Mouse (Mus musculus) cerebellum, adult 11-12 months (tissue): Measurements from ENCODE around the gene Arid5a.

Experiments used
- DNase-seq: peaks from one replicate; pipeline ENCODE4 v3.0.0; 2022

Gene Arid5a

DNA sequence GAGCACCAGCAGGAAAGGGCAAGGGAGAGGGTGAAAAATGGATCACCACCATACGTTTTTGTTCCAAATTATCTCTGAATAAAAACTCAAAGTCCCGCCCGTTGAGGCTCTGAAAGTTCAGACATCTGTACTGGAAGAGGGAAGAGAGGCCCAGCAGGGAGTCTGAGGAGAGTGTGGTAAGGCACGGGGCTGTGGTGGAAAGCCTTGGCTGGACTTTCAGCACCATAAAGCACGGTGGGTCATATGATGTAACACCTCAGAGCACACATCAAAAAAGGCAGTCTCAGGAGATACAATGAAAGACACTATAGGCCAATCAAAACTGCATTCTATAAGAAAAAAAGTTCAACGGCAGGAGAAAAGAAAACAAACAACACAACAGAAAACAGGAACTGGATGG, 24.2 kb downstream of the Arid5a start:
- no peak for DNase-seq

DNA sequence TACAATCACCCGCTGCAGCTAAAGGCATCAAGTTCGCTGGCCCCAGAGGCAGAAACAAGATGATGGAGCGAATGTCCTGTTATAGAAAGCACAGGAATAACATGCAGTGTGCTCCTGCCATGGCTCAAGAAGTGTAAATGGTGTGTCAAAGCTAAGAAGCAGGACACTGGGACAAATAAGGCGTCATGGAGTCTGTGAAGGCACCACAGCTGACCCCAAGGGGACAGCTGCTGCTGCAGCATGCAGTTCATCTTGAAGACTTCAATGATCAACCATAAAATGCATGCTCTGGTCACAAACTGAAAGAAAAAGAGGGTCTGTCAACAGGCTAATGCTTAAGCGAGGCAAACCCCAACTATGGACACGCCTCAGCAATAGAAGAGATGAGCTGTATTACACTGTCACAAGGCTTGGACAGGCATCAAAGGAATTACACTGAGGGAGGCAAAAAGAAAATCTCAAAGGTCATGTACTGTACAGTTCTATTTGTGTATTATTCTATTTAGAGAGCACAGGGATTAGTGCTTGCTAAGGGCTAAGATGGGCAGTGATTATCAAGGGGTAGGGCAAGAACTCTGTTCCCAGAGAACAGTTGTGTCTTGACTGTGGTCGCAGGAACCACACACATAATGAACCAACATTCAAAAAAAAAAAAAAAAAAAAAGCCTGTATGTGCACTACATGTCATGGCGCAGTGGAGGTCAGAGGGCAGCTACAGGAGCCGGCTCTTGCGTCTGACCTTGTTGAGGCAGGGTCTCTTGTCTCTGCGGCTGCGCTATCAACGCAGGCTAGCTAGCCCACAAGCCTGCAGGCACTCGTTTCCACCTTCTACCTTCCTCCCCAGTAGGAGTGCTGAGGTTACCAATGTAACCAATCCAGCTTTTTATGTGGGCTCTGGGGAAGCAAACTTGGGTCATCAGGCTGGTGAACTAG, 25.7 kb downstream of the Arid5a start:
- DNase-seq, result no peak

DNA sequence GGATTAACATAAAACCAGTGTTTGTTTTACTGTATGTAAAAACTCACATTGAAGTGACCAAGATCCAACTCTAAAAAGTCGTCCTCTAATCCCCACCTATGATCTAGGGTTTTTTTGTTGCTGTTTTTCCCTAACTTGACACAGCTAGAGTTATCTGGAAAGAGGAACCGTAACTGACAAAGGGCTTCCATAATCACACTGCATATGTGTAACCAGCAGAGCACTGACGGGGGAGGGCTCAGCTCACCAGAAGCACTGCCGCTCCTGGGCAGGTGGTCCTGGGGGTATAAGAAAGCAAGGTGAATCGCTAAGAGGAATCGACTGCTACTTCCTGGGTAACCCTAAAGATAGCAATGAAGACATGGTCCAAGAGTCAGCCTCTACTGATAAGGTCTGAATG, 35.0 kb downstream of the Arid5a start:
- DNase-seq, result no peak

- DNase-seq, result no peak
Measured at GRCm38 (mm10) chr1:36352351-36352750, 44.8 kb downstream of the Arid5a start.

DNA sequence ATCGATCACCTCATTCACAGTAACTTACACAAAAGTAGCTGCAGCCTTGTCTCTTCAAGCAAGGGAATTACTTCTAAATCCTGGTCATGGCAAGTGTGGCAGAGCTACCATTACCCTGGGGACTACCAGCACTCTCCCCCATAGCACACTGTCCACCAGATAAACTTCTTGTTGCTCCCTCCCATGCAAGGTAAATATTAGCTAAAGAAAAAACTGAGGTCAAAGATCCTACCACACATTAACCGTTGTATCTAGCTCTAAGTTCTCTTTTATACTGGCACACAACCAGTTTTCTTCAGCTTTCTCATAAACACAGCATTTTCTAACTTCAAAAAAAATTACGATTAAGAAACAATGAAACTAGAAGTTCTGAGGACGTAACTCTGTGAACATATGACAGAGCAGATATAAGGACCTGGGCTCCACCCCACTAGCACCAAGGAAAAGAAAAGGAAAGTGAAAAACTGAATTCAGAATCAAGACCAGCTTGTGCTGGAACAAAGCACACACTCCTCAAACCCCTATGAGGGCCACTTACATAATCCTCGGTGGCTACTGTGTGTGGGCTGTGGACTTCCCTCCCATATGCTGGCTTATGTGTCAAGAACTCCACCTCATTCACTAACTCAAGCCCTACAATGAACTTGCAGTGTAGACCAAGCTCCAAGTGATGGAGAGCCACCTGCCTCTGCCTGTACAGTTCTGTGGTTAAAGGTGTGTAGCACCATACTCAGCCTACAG, 49.6 kb downstream of the Arid5a start:
- no peak for DNase-seq

GRCm38 (mm10) chr1:36367698-36368097, 60.2 kb downstream of the Arid5a start:
- DNase-seq, result no peak

DNA sequence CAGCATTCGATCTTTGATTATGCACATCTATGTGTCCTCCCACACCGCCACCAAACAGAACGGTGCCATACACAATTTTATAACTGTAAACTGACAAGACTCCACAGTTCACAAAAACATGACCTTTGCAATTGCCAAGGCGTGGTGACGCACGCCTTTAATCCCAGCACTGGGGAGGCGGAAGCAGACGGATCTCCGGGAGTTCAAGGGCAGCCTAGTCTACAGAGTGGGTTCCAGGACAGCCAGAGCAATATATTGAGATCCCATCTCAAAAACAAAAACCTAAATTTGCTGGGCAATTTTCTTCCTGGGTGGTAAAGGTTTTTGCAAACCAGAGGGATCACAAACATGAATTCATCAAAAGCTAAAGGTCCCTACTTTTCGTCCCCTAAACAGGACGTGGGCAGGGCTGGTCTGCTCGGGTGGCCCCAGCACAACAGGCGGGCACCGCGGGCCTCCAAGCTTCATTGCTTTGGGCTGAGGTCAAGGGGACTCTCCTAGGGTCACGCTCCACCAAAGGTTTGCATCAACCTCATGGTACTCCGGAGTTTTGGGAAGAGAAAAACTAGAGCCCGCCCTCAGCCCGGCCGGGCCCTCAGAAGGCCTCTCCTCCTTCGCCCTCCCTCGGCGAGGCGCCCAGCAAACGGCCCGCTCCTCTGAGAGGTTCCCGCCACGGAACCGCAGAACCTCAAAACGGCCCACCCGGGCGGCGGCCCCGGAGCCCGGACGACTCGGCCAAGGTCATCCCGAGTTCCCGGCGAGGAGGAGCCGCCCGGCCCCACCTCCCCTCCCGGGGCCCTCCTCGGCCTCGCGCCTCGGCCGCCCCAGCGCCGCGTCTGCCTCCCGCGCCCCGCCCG, 60.8 kb downstream of the Arid5a start:
- DNase-seq, result peak; percentile 54

DNA sequence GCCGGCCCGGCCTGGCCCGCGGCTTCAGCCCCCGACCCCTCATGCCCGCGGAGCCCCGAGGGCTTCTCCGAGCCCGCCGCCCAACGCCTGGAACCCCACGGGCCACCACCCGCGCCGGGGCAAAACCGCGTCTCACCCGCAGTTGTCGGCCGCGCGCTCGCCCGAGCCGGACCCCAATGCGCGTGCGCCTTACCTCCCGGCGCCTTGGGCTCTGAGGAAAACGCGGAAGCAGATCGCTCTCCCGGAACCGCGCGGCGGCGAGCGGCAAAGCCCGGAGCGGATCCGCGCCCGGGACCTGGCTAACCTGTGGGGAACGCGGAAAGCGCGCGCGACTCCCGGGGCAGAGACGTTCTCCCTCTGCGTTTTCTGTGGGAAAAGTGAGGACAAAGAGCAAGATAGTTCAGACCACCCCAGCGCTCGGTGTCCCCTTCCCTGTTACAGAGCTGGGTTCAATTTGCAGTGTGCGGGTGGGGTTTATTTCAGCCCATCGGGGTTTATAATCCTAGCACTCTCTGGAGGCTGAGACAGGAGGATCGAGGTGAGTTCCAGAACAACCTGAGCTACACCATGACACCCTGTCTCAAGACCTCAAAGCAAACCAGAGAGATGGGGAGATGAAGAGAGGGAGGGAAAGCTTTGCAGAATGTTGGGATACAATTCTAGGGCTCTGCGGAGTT, 61.6 kb downstream of the Arid5a start, which contains the start of gene Kansl3:
TSS of gene Kansl3 (minus strand) at position 213 of the 677 bp plus-strand sequence.
- DNase-seq, result peak; percentile 78

DNA sequence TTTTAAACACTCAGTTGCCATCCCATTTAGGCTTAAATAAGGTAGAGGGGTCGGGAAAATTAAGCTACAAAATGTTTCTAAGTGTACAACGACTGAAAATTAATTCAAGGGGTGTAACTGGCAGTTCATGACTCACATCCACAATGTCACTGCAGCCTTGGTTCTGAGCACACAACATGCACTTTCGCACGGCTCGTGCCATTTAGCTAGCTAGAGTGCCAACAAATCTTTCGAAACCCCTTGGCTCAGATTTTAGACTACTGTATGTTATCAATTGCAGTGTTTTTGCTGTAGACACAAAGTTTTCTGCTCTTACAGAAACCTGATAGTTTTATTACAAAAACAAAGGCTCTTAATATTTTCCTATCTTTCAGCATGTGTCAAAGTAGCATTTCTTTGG, 63.4 kb downstream of the Arid5a start:
- no peak for DNase-seq

GRCm38 (mm10) chr1:36371934-36372845, 64.7 kb downstream of the Arid5a start, which contains the start of gene Fer1l5:
Fer1l5 (plus strand) TSS chr1:36372291.
- no peak for DNase-seq
